Mouse (Mus musculus) heart, embryonic 14.5 days (tissue): ENCODE measurements around the gene Fntb. TPM values are rescaled to one million over a fixed set of nuclear protein-coding genes. Genes with fewer than 3 reads are reported as not detected.
A peak's percentile ranks its signal among the peaks of the same experiment; 100 is the strongest.

ENCODE experiments used
- ATAC-seq: fragments of 200-750 bp; cut with Nextera tagmentation; 2 replicates; pipeline ENCODE4 v1.8.0; 2017; ENCODE audit warnings: low read depth, moderate TSS enrichment; ENCODE audit not compliant: insufficient number of reproducible peaks, insufficient read depth, low FRiP score
- H3K27ac ChIP-seq, 2 experiments: fragments of 200-500 bp in 1 of 2; fragments of 300-500 bp in 1 of 2; sonication (generic) in 1 of 2; replicated peaks in 1 of 2; 2 replicates each; pipeline ENCODE4 v1.5.1; 2012 to 2014; ENCODE audit warnings: low read depth in 2 of 2, low read length in 2 of 2, control low read depth in 1 of 2, mild to moderate bottlenecking in 1 of 2, mixed read lengths in 1 of 2; ENCODE audit not compliant: control insufficient read depth in 1 of 2, insufficient read depth in 1 of 2
- H3K27me3 ChIP-seq: fragments of 300-500 bp; sonication (generic); 2 replicates; pipeline ENCODE4 v1.6.1; 2014; ENCODE audit warnings: mild to moderate bottlenecking, low read length, control low read depth; ENCODE audit not compliant: control insufficient read depth, insufficient read depth
- H3K36me3 ChIP-seq: fragments of 300-500 bp; sonication (generic); 2 replicates; pipeline ENCODE4 v1.6.1; 2014; ENCODE audit warnings: mild to moderate bottlenecking, control low read depth, low read length, mixed read lengths; ENCODE audit not compliant: control insufficient read depth, insufficient read depth
- H3K4me1 ChIP-seq, 2 experiments: fragments of 200-500 bp in 1 of 2; fragments of 300-500 bp in 1 of 2; sonication (generic) in 1 of 2; 2 replicates each; pipeline ENCODE4 v1.6.1; 2012 to 2014; ENCODE audit warnings: low read length in 2 of 2, control low read depth in 1 of 2, mixed read lengths in 1 of 2; ENCODE audit not compliant: control insufficient read depth in 2 of 2, insufficient read depth in 2 of 2
- H3K4me2 ChIP-seq: fragments of 300-500 bp; sonication (generic); 2 replicates; pipeline ENCODE4 v1.6.1; 2014; ENCODE audit warnings: mild to moderate bottlenecking, low read length
- H3K4me3 ChIP-seq, 2 experiments: fragments of 200-500 bp in 1 of 2; fragments of 300-500 bp in 1 of 2; sonication (generic) in 1 of 2; 2 replicates each; pipeline ENCODE4 v1.5.1; 2012 to 2014; ENCODE audit warnings: low read length in 2 of 2, mild to moderate bottlenecking in 2 of 2, control low read depth in 1 of 2, low read depth in 1 of 2, moderate library complexity in 1 of 2; ENCODE audit not compliant: control insufficient read depth in 1 of 2, insufficient read depth in 1 of 2
- H3K9ac ChIP-seq: fragments of 300-500 bp; sonication (generic); 2 replicates; pipeline ENCODE4 v1.6.1; 2014; ENCODE audit warnings: mild to moderate bottlenecking, low read length
- H3K9me3 ChIP-seq: fragments of 300-500 bp; sonication (generic); 2 replicates; pipeline ENCODE4 v1.6.1; 2016; ENCODE audit warnings: low read length, control low read depth; ENCODE audit not compliant: control insufficient read depth
- WGBS: fragments of 180-500 bp; shearing (Covaris S2); extraction: QIAGEN DNeasy Blood & Tissue Kit; methylation state at CpG from one replicate; pipeline ENCODE4 v1.1.7; 2014; 5-methylcytosine and 5-hydroxymethylcytosine counted together
- polyA plus RNA-seq: library from polyadenylated mRNA; unstranded; fragments of >200 nt; fragmentation: Nextera tagmentation; extraction: Ambion mirVana; gene quantifications from 2 replicates; pipeline ENCODE4 v1.2.1, GENCODE M21; 2014

Gene Fntb
- 24.5 and 27.4 TPM in 2 replicates for polyA plus RNA-seq

- WGBS: under 1% methylated on average over 31 of the region's 31 CpGs
- Histone ChIP-seq H3K27ac (peak within 1 kb of the TSS; percentile 78 to 87), H3K9me3 (no peaks in the 10 kb centered on the region), H3K4me3 (peak within 1 kb of the TSS; percentile 54 to 86), H3K4me2 (peak within 1 kb of the TSS; percentile 77), H3K4me1 (peaks cover 6 to 8% of the 10 kb centered on the region in 2 experiments; a peak in 3 of 4 replicates), H3K36me3 (no peaks in the 10 kb centered on the region), H3K27me3 (no peaks in the 10 kb centered on the region), H3K9ac (peak within 1 kb of the TSS; percentile 77)
- ATAC-seq: peak; percentile 89
Observed at GRCm38 (mm10) chr12:76765354-76765851, at the start of gene Fntb, which contains the start of gene Churc1. Gene Fntb (plus strand): TSS chr12:76765589. Gene Churc1 (plus strand): TSS chr12:76765538.

DNA sequence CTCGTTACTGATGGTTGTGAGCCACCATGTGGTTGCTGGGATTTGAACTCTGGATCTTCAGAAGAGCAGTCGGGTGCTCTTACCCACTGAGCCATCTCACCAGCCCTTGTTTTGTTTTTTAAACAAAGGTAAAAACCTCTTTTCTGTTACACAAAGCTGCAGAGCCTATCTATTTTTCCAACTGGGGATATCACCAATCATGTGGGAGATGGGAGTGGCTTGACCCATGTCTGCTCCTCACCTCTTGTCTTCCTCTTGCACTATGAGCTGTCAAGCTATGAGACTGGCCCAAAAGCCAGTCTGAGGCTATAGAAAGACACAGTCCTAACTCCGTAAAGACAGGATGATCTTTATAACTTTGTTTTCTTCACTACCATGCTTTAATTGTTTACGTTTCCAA is 47.0 kb upstream of the Fntb start:
- Histone ChIP-seq H3K27me3 (no peaks in the 10 kb centered on the region), H3K9me3 (no peaks in the 10 kb centered on the region), H3K4me2 (no peak overlapping the region), H3K36me3 (no peaks in the 10 kb centered on the region), H3K27ac (no peak overlapping the region), H3K9ac (no peak overlapping the region), H3K4me3 (no peak overlapping the region), H3K4me1 (peaks cover 2 to 5% of the 10 kb centered on the region in 2 experiments; a peak in 2 of 4 replicates)
- ATAC-seq: no peak
- 82% methylated on average over 4 of the region's 4 CpGs for WGBS

- no peaks in the 10 kb centered on the region for H3K27me3 ChIP-seq
- ATAC-seq: no peak
- no peak overlapping the region for H3K27ac ChIP-seq
- H3K36me3 ChIP-seq: no peaks in the 10 kb centered on the region
- no peak overlapping the region for H3K4me2 ChIP-seq
- peaks cover 2 to 5% of the 10 kb centered on the region in 2 experiments; a peak in 2 of 4 replicates for H3K4me1 ChIP-seq
- H3K4me3 ChIP-seq: no peak overlapping the region
- H3K9me3 ChIP-seq: no peaks in the 10 kb centered on the region
- H3K9ac ChIP-seq: no peak overlapping the region
Observed at GRCm38 (mm10) chr12:76720572-76720971, 44.8 kb upstream of the Fntb start.

DNA sequence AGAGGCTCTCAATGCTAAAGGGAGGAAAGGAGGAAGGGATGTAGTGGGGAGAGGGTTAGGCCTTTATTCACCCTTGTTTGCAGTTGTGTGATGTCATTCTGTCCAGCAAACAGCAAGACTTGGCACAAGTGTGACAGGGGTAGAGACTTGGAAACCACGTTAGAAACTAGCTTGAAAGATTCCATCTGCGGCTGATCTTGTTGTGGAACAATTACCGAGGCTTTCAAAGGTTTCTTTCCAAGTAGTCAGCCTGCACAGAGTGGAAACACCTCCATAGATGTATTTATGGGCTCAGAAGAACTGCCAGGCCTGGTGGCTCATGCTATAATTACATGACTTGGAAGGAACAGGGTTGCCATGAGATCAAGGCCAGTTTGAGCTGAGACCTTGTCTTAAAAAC is 43.4 kb upstream of the Fntb start:
- H3K4me1 ChIP-seq: peaks cover 2 to 5% of the 10 kb centered on the region in 2 experiments; a peak in 2 of 4 replicates
- 70% methylated on average over 3 of the region's 3 CpGs for WGBS
- no peak for ATAC-seq

DNA sequence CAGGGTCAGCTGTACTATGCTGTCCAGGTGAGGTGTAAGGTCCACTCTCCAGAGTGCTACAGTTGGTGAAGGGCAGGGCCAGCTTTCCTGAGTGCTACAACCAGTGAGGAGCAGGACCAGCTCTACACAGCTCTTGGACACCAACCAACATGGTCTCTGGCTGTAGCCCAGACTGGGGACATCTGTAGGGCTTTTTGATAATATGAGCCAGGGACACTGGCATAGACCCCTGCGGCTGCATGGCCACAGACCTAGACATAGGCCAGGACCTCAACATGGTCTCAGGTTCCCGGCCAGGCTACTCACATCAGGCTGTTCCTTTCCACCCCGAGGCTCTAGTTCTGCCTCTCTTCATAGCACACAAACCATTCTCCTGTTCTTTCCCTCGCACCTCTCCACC is 37.4 kb upstream of the Fntb start:
- H3K9ac ChIP-seq: no peak overlapping the region
- H3K4me3 ChIP-seq: no peak overlapping the region
- no peaks in the 10 kb centered on the region for H3K4me1 ChIP-seq
- 85% methylated on average over 4 of the region's 4 CpGs for WGBS
- H3K4me2 ChIP-seq: no peak overlapping the region
- no peak for ATAC-seq
- H3K27me3 ChIP-seq: no peaks in the 10 kb centered on the region
- no peak overlapping the region for H3K27ac ChIP-seq
- no peaks in the 10 kb centered on the region for H3K36me3 ChIP-seq
- H3K9me3 ChIP-seq: 0 out of 2 replicates have a peak, but pooled peaks cover 3% of the 10 kb centered on the region

More for the DNA sequence above, 43.4 kb upstream of the Fntb start:
- no peaks in the 10 kb centered on the region for H3K9me3 ChIP-seq
- H3K27me3 ChIP-seq: no peaks in the 10 kb centered on the region
- H3K9ac ChIP-seq: no peak overlapping the region
- H3K36me3 ChIP-seq: no peaks in the 10 kb centered on the region
- no peak overlapping the region for H3K4me3 ChIP-seq
- H3K4me2 ChIP-seq: no peak overlapping the region
- no peak overlapping the region for H3K27ac ChIP-seq

DNA sequence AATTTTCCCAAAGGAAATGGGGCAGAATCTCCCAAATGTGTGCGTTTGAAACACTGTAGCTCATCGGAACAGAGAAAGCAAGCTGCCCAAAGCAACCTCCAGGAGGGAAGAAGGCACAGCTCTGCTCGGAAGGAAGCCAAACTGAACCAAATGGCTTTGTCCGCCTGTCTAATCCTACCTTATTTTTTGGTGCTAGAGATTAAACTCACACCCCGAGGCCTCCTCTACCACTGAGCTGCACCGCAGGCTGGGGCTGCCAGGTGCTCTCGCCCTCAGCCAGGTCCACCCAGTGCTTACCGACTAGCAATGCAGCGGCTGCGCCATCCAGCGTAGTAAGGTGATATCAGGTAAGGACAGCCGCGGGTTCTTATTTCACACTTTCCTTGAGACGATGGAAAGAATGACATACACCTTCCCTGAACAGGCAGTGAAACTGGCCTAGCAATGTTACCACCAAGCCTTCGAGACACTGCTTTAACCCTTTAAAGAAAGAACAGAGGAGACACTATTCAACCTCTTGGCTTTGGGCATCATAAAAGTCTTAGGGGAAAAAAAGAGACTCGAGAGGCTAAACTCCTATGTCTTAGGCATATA is 14.4 kb upstream of the Fntb start:
- H3K36me3 ChIP-seq: no peaks in the 10 kb centered on the region
- no peak overlapping the region for H3K9ac ChIP-seq
- H3K27ac ChIP-seq: no peak overlapping the region
- WGBS: 74% methylated on average over 16 of the region's 16 CpGs
- H3K4me3 ChIP-seq: no peak overlapping the region
- H3K9me3 ChIP-seq: no peaks in the 10 kb centered on the region
- no peaks in the 10 kb centered on the region for H3K27me3 ChIP-seq
- ATAC-seq: no peak
- H3K4me2 ChIP-seq: no peak overlapping the region
- no peaks in the 10 kb centered on the region for H3K4me1 ChIP-seq

- no peaks in the 10 kb centered on the region for H3K36me3 ChIP-seq
- H3K9ac ChIP-seq: no peak overlapping the region
- ATAC-seq: no peak
- no peaks in the 10 kb centered on the region for H3K9me3 ChIP-seq
- H3K4me2 ChIP-seq: no peak overlapping the region
- H3K4me1 ChIP-seq: no peaks in the 10 kb centered on the region
- 47% methylated on average over 14 of the region's 14 CpGs for WGBS
- H3K27me3 ChIP-seq: no peaks in the 10 kb centered on the region
- H3K4me3 ChIP-seq: no peak overlapping the region
- H3K27ac ChIP-seq: no peak overlapping the region
Observed at GRCm38 (mm10) chr12:76752652-76753318, 12.6 kb upstream of the Fntb start.
